Mouse (Mus musculus) ES-CJ7 (cell line): ENCODE measurements around the gene Nectin1.

Experiments used
- DNase-seq: peaks from one replicate; pipeline ENCODE4 v3.0.0; 2011; ENCODE audit warnings: low read depth, low spot score

Gene Nectin1

GRCm38 (mm10) chr9:43738480-43739084 lies 5.2 kb upstream of the Nectin1 start:
- DNase-seq = peak; percentile 76

- no peak for DNase-seq
These were observed 2.5 kb upstream of the Nectin1 start for GRCm38 (mm10) chr9:43741277-43741676.

GRCm38 (mm10) chr9:43742066-43742465 lies 1.7 kb upstream of the Nectin1 start:
- no peak for DNase-seq

GRCm38 (mm10) chr9:43742902-43743646 lies 710 bp upstream of the Nectin1 start:
- DNase-seq = peak; percentile 82

- no peak for DNase-seq
These were observed 576 bp downstream of the Nectin1 start for GRCm38 (mm10) chr9:43744138-43744981.

GRCm38 (mm10) chr9:43745051-43745792 lies 1.4 kb downstream of the Nectin1 start:
- DNase-seq = no peak

GRCm38 (mm10) chr9:43745951-43746703 lies 2.3 kb downstream of the Nectin1 start:
- no peak for DNase-seq

- DNase-seq = no peak
These were observed 3.9 kb downstream of the Nectin1 start for GRCm38 (mm10) chr9:43747710-43748109.

- no peak for DNase-seq
These were observed 4.7 kb downstream of the Nectin1 start for GRCm38 (mm10) chr9:43748519-43748918.

GRCm38 (mm10) chr9:43750053-43750452 lies 6.3 kb downstream of the Nectin1 start:
- DNase-seq = no peak

- DNase-seq = no peak
These were observed 7.3 kb downstream of the Nectin1 start for GRCm38 (mm10) chr9:43751111-43751510.

- DNase-seq = no peak
These were observed 9.7 kb downstream of the Nectin1 start for GRCm38 (mm10) chr9:43753481-43753880.

- no peak for DNase-seq
These were observed 10.3 kb downstream of the Nectin1 start for GRCm38 (mm10) chr9:43754083-43754482.

GRCm38 (mm10) chr9:43754768-43755197 lies 11.0 kb downstream of the Nectin1 start:
- DNase-seq = no peak

GRCm38 (mm10) chr9:43755464-43755863 lies 11.7 kb downstream of the Nectin1 start:
- no peak for DNase-seq

GRCm38 (mm10) chr9:43755928-43756327 lies 12.1 kb downstream of the Nectin1 start:
- no peak for DNase-seq

- DNase-seq = no peak
These were observed 13.4 kb downstream of the Nectin1 start for GRCm38 (mm10) chr9:43757225-43757624.

- no peak for DNase-seq
These were observed 14.5 kb downstream of the Nectin1 start for GRCm38 (mm10) chr9:43757972-43758965.

GRCm38 (mm10) chr9:43760078-43760477 lies 16.3 kb downstream of the Nectin1 start:
- no peak for DNase-seq
